Mouse (Mus musculus): ENCODE results near the gene Faf1. TPM values are rescaled to one million over a fixed set of nuclear protein-coding genes. Genes with fewer than 3 reads are reported as not detected.

Faf1 gene
- polyA plus RNA-seq, 1 experiment: 58.8 TPM

DNA sequence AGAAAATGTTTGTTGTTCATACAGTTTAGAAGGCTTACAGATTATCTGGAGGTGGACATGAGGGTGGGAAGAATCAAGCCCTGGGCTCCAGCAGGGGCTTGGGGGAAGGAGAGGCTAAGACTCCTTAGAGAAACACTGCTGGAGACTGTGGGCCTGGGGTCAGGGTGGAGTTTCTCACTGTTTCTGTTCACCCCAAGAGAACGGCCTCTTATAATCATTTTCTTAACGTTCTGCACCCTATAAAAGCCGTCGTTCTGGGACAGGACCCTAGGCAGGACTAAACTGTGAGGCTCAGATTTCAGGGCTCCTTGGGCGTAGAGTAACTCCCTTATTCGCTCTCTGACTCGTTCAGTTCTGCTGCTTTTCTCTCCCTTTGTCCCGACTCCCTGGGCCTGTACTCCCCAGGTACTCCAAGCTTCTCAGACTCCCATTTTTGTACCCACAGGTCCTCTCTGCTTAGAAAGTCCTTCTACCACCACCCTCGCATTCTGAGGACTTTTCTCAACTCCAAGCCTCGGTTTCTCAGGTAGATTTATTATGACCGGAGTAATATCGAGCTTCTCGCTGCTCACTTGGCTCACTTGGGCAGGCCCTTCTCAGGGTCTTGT lies 310.5 kb downstream of the Faf1 start:
- TF ChIP-seq POLR2A (IDR thresholded peaks at IDR 0.05; ENCODE audit: low read depth, low read length) (no peak), CTCF (IDR thresholded peaks at IDR 0.05; ENCODE audit: borderline replicate concordance, insufficient read depth, low read length) (no peak)
- H3K4me3 ChIP-seq (ENCODE audit: insufficient read depth, low read length): no peak overlapping the region
- H3K4me1 ChIP-seq (ENCODE audit: control insufficient read depth, insufficient read depth, low read length): no peaks in the 10 kb centered on the region
- no peak overlapping the region for H3K27ac ChIP-seq (ENCODE audit: insufficient read depth, low read length)

DNA sequence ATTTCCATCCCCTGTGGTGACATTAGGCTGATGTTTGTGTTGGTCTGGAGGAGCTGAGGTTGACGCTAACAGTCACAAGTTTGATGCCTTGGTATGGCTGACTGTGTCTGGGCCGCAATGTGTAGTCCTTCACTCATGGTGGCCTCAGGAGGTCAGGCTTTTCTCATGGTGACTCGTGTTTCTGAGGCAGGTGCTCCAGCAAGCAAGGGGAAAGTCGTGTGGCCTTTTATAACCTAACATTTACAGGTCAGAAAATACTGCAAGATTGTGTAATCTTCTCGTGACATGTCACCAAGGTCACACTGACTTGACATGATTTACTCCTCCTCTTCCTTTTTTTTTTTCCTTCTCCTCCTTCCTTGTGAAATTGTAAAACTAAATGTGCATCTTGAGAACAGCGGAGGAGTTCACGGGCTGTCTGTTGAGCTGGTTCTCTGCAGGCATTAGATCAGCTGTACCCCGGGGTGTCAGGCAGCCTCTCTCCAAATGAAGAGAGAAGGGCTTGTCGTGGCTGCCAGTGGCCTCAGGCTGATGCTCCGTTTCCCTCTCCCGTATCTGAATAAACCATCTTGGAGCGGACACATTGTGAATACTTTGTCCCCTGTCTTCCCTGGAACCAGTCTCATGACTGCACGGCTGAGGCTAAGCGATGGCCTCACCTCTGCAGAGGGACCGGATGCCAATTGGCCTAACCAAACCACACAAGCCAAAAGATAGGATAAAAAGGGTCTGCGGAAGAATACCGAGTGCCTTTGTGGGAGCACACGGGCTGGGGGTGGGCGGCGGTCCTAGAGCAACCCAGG lies 311.4 kb downstream of the Faf1 start:
- TF ChIP-seq CTCF (IDR thresholded peaks at IDR 0.05; ENCODE audit: borderline replicate concordance, insufficient read depth, low read length) (no peak), POLR2A (IDR thresholded peaks at IDR 0.05; ENCODE audit: low read depth, low read length) (no peak)
- H3K4me3 ChIP-seq (ENCODE audit: insufficient read depth, low read length): no peak overlapping the region

DNA sequence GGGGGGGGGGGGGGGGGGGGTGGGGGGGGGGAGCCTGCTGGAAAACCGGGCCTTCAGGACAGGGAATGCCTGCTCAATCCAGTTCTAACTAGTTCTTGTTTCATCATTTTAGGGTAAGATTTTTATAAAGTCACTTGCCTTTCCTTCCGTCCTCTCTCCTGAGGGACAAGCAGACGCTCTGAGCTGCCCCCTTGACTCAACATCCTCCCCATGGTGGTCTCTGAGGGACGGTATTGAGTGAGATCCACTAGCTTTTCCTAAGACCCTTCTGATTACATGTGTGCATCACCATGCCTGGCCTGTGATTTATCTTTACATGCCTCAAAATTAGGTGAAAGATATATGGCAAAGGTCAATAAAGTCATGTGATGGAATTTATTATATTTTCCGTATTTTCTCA lies 312.0 kb downstream of the Faf1 start:
- Histone ChIP-seq H3K27ac (ENCODE audit: insufficient read depth, low read length) (no peak overlapping the region), H3K4me1 (ENCODE audit: control insufficient read depth, insufficient read depth, low read length) (no peaks in the 10 kb centered on the region), H3K4me3 (ENCODE audit: insufficient read depth, low read length) (no peak overlapping the region)
- TF ChIP-seq POLR2A (IDR thresholded peaks at IDR 0.05; ENCODE audit: low read depth, low read length) (no peak), CTCF (IDR thresholded peaks at IDR 0.05; ENCODE audit: borderline replicate concordance, insufficient read depth, low read length) (no peak)

More for the DNA sequence above, 311.4 kb downstream of the Faf1 start:
- no peaks in the 10 kb centered on the region for H3K4me1 ChIP-seq (ENCODE audit: control insufficient read depth, insufficient read depth, low read length)
- H3K27ac ChIP-seq (ENCODE audit: insufficient read depth, low read length): no peak overlapping the region

DNA sequence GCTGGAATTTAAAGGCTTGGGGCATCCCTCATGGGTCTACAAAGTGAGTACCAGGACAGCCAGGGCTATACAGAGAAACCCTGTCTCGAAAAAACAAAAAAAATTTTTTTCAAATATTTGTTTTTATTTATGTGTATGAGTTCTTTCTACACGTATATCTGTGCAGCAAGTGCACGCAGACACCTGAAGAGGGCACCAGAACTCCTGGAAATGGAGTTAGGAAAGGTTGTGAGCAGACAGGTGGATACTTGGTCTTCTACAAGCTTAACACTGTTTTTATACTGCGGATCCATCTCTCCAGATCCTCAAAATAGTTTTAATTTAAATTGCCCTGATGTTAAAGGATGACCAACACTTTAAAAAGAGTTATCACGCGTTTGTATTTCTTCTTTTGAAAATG lies 312.8 kb downstream of the Faf1 start:
- Histone ChIP-seq H3K4me1 (ENCODE audit: control insufficient read depth, insufficient read depth, low read length) (no peaks in the 10 kb centered on the region), H3K27ac (ENCODE audit: insufficient read depth, low read length) (no peak overlapping the region), H3K4me3 (ENCODE audit: insufficient read depth, low read length) (no peak overlapping the region)
- no peak for TF ChIP-seq POLR2A (IDR thresholded peaks at IDR 0.05; ENCODE audit: low read depth, low read length)
- no peak for TF ChIP-seq CTCF (IDR thresholded peaks at IDR 0.05; ENCODE audit: borderline replicate concordance, insufficient read depth, low read length)

DNA sequence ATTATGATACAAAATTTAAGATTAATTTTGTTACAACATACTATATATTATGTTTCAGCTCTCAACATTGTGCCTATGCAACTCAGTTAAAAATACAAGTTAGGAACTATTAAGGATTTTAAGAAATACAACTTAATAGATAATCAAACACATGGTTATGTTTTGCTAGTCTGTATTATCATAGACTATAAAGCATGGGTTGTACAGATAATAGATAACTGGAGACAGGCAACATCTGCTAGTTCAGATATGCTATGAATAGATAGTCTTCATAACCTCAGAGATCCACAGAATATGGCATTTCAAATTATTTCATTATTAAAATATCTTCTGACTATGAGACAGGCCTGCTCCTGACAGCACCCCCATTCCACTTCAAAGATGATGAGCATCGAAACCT lies 329.7 kb downstream of the Faf1 start:
- TF ChIP-seq CTCF (IDR thresholded peaks at IDR 0.05; ENCODE audit: borderline replicate concordance, insufficient read depth, low read length): no peak
- TF ChIP-seq POLR2A (IDR thresholded peaks at IDR 0.05; ENCODE audit: low read depth, low read length): no peak
- no peak overlapping the region for H3K4me3 ChIP-seq (ENCODE audit: insufficient read depth, low read length)
- no peaks in the 10 kb centered on the region for H3K4me1 ChIP-seq (ENCODE audit: control insufficient read depth, insufficient read depth, low read length)
- no peak overlapping the region for H3K27ac ChIP-seq (ENCODE audit: insufficient read depth, low read length)

Other genes starting within 250 kb of the Faf1 start
- 134 and 135 TPM in 2 replicates for gene Rnf11, start 191.9 kb upstream of the Faf1 start, polyA plus RNA-seq (2011; ENCODE audit: insufficient read length, low read depth, missing spikeins)
- not detected in 2 replicates for gene 4930522H14Rik, start 145.3 kb upstream of the Faf1 start, polyA plus RNA-seq (2011; ENCODE audit: insufficient read length, low read depth, missing spikeins)
- gene Cdkn2c, start 9.4 kb upstream of the Faf1 start, polyA plus RNA-seq (2011; ENCODE audit: insufficient read length, low read depth, missing spikeins): 14.4 and 21.7 TPM in 2 replicates

Measured in embryonic fibroblast, embryonic 13.5 days (primary cell).